Mouse (Mus musculus): ENCODE data around the gene Ntn1.
A peak's percentile ranks its signal among the peaks of the same experiment; 100 is the strongest.

The Ntn1 gene

DNA sequence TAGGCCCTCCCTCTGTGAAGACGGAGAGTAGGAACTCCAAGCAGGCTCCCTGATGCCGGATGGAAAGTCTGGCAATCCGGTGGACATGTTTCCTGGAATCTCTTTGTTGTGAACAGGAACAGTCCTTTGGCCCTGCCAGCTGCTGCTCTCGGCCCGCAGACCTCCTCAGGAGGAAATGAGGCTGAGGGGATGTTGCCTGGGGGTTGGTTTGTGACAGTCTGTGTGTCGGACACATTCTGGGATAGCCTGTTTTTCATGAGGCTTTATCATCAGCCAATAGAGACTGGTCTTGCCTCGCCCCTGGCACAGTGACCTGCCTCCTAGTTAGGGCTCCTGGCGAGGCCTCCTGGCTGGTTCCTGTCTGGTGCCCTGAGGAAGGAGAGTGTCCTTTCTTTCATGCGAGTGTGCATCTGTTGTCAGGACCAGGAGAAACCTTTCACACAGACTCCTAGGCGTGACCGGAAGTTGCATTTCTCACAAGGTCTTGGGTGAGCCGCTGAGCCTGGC, 211.9 kb downstream of the Ntn1 start:
- DNase-seq (ENCODE audit: low spot score), result peak; percentile 34

GRCm38 (mm10) chr11:68187242-68187641, 213.4 kb downstream of the Ntn1 start:
- no peak for DNase-seq (ENCODE audit: low spot score)

- DNase-seq (ENCODE audit: low spot score), result no peak
Measured at GRCm38 (mm10) chr11:68185647-68186046, 215.0 kb downstream of the Ntn1 start.

- DNase-seq (ENCODE audit: low spot score), result no peak
Measured at GRCm38 (mm10) chr11:68177415-68177814, 223.2 kb downstream of the Ntn1 start.

DNA sequence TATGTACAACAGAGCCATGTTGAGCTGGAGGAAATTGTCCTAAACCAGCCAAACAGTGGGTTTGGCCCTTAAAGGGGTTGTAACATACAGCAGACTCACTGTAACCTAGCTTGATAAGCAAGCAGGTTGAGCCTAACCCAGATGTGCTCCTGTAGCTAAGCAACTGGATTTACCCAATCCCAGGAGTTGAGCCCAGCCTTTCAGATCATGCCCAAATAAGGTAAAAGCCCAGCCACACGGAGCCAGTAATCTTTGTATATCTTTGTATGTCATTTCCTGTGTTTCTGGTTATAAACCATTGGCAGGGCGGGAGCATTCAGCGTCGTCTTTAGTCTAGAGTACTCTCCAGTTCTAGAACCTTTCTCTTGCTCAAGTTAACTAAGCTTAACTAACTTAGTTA, 224.1 kb downstream of the Ntn1 start:
- no peak for DNase-seq (ENCODE audit: low spot score)

GRCm38 (mm10) chr11:68172648-68173045, 228.0 kb downstream of the Ntn1 start:
- DNase-seq (ENCODE audit: low spot score), result no peak

DNA sequence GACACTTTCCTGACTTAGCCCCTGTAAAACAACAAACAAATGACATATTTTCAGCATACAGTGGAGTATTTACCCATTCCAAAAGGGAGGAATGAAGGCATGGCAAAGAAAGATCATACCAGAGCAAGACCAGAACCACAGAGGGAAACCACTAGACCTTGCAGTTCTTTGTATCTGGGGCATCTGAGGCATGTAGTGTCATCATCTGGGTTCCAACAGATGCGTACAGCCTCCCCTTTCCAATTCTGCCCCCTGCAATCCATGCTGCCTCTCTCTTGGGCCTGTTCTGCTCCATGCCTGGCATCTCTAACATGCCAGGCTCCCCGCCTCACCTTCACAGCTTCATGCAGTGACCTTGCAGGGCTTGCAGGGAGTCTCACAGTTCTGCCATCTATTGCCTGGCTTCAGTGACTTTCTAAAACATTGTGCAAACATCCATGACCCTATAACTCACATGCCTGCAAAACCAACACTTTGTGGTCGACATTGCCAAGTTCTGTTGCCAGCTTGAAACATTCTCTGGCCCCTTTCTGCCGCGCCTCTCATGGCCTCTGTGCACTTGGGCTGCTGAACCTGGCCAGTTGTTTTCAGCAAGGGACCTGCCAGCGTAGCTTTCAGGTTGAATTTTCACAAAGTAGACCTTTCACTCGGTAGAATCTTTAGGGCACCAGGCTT, 228.5 kb downstream of the Ntn1 start:
- no peak for DNase-seq (ENCODE audit: low spot score)

DNA sequence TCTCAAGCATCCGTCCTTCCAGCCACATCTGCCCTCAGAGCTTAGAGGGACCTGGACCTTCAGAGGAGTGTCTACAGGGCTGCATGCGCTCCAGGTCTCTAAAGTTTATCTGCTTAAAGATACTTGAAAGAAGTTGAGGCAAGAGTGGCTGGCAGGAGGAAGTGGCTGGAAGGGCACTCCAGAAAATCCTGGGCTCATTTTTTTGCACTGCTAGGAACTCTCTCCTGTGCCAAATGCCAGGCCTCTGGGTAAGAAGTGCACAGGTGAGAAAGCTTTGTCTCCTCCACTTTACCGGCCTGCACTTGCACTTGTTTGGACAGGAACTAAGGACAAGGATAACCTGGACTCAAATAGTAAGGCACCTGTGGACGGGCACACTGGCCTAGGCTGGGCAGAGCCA, 232.2 kb downstream of the Ntn1 start:
- peak; percentile 32 for DNase-seq (ENCODE audit: low spot score)

- DNase-seq (ENCODE audit: low spot score), result no peak
Measured at GRCm38 (mm10) chr11:68164408-68164807, 236.2 kb downstream of the Ntn1 start.

GRCm38 (mm10) chr11:68159867-68160266, 240.8 kb downstream of the Ntn1 start:
- DNase-seq (ENCODE audit: low spot score), result no peak

All from lung, postnatal 25 days (tissue).